Mouse (Mus musculus): ENCODE measurements around the gene Erich2.

The Erich2 gene

GRCm38 (mm10) chr2:70562611-70562980 is 54.0 kb downstream of the Erich2 start:
- no peak for DNase-seq (ENCODE audit: low spot score)

- no peak for DNase-seq (ENCODE audit: low spot score)
These were observed 54.5 kb downstream of the Erich2 start for GRCm38 (mm10) chr2:70562981-70563671.

GRCm38 (mm10) chr2:70563721-70564645 is 55.4 kb downstream of the Erich2 start:
- DNase-seq (ENCODE audit: low spot score) = no peak

- no peak for DNase-seq (ENCODE audit: low spot score)
These were observed 56.2 kb downstream of the Erich2 start for GRCm38 (mm10) chr2:70564646-70565315.

GRCm38 (mm10) chr2:70565651-70566602 is 57.3 kb downstream of the Erich2 start:
- no peak for DNase-seq (ENCODE audit: low spot score)

- no peak for DNase-seq (ENCODE audit: low spot score)
These were observed 58.0 kb downstream of the Erich2 start for GRCm38 (mm10) chr2:70566603-70566981.

- no peak for DNase-seq (ENCODE audit: low spot score)
These were observed 58.6 kb downstream of the Erich2 start for GRCm38 (mm10) chr2:70567071-70567681.

GRCm38 (mm10) chr2:70567682-70568077 is 59.1 kb downstream of the Erich2 start:
- DNase-seq (ENCODE audit: low spot score) = no peak

- no peak for DNase-seq (ENCODE audit: low spot score)
These were observed 59.8 kb downstream of the Erich2 start for GRCm38 (mm10) chr2:70568198-70568941.

GRCm38 (mm10) chr2:70571698-70572097 is 63.1 kb downstream of the Erich2 start:
- DNase-seq (ENCODE audit: low spot score) = no peak

GRCm38 (mm10) chr2:70572251-70572650 is 63.6 kb downstream of the Erich2 start:
- DNase-seq (ENCODE audit: low spot score) = no peak

GRCm38 (mm10) chr2:70573544-70574210 is 65.1 kb downstream of the Erich2 start:
- no peak for DNase-seq (ENCODE audit: low spot score)

- no peak for DNase-seq (ENCODE audit: low spot score)
These were observed 79.6 kb downstream of the Erich2 start for GRCm38 (mm10) chr2:70588200-70588599.
